Mouse (Mus musculus): Measurements from ENCODE around the gene Osbp2.
A peak's percentile ranks its signal among the peaks of the same experiment; 100 is the strongest.
"Not testable (repeated sequence)": the region's sequence is repeated elsewhere in the genome, so short reads cannot be mapped to it uniquely, and the experiment has no call there.

Osbp2 gene

DNA sequence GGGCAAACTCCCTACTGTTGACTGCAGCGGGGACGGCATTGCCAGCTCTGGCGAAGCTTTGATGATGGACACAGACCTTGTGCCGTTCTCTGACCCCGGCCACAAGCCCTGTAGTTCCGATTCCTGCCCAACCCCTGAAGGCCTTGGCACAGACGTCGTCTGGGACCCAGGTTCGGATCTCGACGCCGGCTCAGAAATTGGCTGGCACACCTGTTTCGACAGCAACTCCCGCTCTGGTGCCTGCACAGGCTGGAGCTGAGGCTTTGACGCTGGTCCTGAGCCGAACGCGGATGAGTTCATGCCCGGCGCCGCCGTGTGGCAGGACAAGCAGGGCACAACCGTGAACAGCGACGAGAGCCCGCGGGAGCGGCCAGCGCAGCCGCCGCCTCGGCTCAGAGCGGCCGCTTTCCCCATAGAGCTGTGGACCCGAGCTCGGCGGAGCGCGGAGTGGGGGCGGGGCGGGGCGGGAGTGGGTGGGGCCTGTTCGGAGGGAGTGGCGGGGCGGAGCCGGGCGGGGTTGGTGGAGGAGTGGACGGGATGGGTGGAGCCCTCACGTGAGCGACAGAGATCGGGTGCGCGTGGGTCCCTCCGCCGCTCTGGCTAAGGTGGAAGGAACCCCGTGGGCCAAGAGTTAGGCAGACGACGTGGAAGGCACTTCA lies at the start of gene Osbp2:
Osbp2 (minus strand) TSS at position 450 of the 659 bp plus-strand sequence.
- DNase-seq (ENCODE audit: low spot score in 2 of 2): peak; percentile 56 to 59

DNA sequence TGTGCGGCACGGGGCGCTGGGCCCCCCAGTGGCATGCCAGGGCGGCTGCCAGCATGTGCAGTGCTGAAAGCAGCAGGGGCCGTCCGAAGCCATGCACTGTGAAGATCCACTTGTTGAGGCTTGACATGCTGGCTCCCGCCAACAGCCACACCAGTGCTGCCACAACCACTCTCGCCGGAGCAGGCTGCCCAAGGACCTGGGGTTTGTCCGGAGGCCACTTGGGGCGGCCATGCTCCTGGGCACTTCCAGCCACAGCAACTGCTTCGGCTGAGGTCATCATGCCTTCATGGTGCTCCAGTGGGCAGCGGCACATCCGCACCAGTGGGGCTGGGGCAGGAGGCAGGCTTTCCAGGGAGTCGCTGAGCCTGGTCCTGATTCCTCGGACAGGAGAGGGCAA lies 49.2 kb upstream of the Osbp2 start:
- peak; percentile 33 to 40 for DNase-seq (ENCODE audit: low spot score in 2 of 2)

DNA sequence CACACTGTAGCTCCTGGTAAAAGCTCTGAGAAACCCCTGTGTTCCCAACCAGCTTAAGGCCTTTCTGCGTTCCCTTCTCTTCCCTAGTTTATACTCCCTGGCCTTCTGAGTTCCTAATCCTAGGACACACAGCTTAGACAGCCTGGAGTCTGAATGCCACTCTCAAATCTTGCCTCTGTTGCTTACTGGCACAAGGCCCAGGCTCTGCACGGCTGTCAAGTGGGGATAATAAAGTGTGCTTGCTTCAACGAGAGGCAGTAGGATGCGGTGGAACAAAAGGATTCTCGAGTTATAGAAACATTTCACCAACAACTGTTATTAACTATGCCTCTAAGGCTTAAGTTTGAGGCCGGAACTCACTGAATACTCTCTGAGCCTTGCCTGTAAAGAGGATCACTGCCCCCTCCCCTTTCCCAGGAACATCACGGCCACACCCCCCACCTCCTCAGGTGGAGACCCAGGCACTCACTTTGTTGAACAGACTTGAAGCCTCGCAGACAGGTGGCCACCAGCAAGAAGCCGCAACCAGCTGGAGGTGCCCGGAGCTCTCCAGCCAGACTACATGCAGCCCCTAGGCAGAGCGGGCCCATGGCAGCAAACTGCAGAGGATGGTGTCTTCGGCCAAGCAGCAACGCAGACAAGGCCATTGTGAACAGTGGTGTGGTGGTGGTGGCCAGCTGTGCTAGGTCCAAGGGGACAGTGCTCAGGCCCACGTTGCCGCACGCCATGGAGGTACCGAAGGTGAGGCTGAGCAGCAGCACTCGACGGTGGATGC lies 48.6 kb upstream of the Osbp2 start:
- peak in 1 of 2 experiments; percentile 33 for DNase-seq (ENCODE audit: low spot score in 2 of 2)

DNA sequence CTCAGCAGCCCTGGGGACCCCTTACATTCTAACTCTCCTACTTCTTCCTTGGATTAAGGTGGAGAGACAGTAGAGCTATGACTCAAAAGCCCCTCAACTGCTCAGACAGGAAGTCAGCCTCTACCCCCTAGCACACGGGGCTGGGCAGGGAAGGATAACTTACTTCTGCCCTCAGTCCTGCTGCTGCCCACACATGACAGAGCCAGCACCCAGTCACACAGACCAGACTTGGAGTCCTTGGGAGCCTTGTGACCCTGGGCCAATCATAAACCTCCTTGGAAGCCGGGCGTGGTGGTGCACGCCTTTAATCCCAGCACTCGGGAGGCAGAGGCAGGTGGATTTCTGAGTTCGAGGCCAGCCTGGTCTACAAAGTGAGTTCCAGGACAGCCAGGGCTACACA lies 47.7 kb upstream of the Osbp2 start:
- not testable (repeated sequence) for DNase-seq (ENCODE audit: low spot score in 2 of 2)

DNA sequence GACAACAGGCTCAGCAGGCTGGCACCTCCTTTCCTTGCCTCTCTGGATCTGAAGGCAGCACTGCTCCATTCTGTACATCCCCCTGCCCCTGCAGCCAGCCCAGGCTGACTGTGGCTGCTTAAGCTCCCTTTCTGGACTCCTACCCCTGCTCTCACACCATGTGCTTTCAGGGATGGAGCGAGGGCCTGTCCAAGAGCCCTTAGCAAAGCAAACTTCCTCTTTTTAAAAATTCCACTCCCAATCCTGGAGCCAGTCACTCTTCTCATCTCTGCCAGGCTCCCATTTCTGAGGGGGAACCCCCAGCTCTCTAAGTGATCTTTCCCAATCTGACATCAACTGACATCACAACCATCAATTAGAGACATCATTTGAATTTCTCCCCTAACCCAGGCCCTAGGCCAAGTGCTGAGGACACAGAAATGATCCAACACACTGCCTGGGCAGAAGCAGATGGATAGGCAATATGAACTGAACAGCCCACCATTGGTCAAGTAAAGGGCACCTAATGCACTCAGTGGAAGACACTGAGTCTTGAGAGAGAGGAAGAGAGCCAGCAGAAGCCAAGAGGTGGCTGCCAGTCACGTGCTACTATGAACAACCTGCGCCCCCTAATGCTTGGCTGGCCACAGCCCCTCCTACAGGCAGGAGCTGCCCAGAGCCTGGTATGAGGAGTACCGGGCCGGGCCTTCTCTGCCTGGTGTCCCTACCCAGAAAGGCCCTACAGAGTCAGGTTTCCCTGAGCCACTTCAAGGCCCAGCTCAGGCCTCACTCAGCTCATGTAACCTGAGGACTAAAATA lies 47.0 kb upstream of the Osbp2 start:
- no peak for DNase-seq (ENCODE audit: low spot score in 2 of 2)

DNA sequence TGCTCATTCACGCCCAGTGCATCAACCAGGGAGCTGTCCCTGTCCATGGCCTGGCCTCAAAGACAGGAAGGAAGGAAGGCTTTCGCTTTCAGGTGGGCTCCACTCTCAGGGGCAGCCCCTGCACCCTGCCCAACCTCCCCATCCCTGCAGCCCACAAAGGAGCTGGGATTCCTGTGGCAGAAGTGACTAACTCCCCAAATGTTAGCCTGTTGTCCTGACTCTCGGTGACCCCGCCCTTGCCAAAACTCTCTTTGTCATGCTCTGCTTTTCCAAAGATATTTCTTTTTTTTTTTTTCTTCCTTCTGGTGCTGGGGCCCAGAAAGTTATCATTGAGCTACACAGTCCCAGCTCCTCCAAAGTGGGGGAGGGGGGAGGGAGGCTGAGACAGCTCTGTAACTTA lies 45.5 kb upstream of the Osbp2 start:
- DNase-seq (ENCODE audit: low spot score in 2 of 2): no peak

DNA sequence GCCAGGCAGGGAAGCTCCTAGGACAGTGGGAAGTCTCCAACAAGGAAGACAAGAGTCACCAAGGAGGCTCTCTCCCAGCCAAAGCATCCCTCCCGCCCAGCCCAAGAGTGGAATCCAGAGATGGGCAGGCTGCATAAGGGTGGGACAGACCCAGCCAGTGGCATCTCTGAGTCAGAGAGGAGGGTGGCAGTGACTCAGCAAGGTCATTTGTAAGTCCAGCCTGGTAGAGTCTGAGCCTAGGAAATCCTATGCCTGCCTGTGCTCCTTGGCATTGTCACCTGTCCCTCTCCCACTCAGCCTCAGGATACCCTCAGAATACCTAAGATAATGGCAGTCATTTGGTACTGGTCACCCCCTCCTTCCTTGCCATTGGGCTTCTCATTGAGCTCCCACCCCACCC lies 41.7 kb upstream of the Osbp2 start:
- DNase-seq (ENCODE audit: low spot score in 2 of 2): no peak

DNA sequence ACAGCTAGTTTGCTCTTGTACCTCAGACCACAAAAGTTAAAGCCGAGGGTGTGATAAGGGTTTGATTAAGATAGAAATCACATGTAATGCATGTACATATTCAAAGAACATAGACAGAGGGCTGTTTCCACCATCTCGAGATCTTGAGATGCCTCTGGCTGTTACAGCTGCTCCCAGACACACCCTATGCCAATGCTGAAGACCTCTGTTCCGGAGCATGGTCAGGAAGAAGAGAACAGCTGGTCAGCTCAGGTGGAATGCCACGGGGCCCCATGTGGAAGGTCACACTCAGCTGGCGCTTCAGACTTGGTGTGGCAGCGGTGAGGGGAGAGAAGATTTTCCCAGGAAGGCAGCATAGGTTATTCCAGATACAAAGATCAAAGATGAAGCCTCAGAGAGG lies 41.0 kb upstream of the Osbp2 start:
- no peak for DNase-seq (ENCODE audit: low spot score in 2 of 2)

DNA sequence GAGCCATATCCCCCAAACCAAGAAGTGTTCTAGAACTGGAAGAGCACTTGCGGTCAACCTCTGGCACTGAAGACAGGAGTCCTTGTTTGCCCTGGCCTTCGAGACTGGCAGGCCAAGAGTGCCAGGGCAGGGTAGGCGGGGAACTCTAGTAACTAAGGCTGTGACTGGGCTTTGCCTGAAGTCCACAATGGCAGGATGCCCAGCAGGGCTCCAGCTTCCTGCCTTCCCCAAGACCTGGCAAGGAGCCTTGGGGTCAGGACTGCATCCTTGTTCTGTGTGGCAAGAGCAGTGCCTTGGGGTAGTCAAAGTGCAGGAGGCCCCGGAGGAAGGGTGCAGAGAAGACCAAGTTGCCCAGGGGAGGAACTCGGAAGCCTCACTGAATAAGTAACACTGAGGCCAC lies 39.3 kb upstream of the Osbp2 start:
- peak; percentile 40 to 73 for DNase-seq (ENCODE audit: low spot score in 2 of 2)

DNA sequence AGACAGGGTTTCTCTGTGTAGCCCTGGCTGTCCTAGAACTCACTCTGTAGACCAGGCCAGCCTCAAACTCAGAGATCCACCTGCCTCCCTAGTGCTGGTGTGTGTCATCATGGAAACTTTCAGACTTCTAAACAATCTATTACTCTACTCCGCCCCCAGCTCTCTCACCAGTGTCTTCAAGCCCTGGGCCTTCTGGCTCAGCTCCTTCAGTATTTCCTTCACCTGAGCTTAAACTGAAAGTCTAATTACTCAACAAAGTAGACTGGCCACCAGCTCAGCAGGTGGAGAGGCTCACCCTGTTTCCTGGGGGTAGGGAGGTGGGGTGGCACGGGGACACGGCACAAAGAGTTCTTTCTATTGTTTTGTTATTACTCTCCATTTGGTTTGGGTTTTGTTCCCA lies 38.8 kb upstream of the Osbp2 start:
- DNase-seq (ENCODE audit: low spot score in 2 of 2): no peak

DNA sequence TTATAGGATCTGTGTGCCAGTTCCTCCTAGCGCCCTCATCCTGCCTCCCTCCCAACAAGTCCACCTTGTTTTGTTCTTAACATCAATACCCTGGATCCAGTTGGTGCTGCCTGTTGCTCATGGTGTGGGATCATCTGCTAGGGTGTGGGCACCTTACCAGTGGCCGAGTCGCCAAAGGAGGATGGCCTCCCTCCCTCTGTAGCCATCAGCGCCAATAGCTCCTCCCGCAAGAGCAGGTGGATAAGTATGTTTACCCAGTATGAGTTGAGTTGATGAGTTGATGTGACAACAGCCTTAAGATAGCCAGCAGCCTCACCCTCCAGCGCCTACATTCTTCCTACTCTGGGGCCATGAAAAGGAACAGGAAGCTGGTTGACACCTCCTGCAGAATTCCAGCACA lies 36.6 kb upstream of the Osbp2 start:
- DNase-seq (ENCODE audit: low spot score in 2 of 2): no peak

DNA sequence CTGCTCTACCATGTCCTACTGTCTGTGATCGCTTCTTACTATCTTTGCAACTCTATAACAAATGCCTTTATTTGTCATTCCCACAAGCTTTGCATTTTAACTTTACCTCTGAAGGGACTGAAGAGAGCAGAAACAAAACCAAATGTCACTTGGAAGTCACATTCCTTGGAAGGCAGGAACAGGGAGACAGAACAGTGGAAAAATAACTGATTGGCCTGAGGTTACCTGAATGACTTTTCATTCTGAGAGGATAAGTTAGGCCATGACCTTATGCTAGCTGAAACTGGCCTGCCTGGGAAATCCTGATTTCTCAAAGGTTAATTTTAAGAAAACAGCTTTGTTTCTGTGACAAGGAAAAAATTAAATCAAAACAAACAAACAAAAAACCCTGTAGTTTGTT lies 32.2 kb upstream of the Osbp2 start:
- no peak for DNase-seq (ENCODE audit: low spot score in 2 of 2)

DNA sequence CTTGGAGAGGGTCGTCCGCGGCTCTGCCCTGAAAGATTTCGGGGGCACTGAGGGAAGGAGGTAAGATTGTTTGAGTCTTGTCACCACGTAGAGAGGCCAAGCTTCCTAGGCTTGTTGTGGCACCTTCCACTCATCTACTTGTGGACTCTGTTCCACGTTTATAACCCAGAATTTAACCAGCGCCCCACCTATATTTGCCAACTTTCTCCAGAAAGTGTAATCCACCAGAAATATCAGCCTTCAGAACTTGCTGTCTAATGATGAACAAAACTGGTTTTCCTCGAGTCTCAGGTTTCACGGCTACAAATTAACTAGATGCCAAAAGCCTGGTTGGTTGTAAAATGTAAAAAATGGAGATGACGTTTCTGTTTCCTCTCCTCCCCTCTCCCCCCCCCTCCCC lies 31.8 kb upstream of the Osbp2 start:
- DNase-seq (ENCODE audit: low spot score in 2 of 2): no peak

DNA sequence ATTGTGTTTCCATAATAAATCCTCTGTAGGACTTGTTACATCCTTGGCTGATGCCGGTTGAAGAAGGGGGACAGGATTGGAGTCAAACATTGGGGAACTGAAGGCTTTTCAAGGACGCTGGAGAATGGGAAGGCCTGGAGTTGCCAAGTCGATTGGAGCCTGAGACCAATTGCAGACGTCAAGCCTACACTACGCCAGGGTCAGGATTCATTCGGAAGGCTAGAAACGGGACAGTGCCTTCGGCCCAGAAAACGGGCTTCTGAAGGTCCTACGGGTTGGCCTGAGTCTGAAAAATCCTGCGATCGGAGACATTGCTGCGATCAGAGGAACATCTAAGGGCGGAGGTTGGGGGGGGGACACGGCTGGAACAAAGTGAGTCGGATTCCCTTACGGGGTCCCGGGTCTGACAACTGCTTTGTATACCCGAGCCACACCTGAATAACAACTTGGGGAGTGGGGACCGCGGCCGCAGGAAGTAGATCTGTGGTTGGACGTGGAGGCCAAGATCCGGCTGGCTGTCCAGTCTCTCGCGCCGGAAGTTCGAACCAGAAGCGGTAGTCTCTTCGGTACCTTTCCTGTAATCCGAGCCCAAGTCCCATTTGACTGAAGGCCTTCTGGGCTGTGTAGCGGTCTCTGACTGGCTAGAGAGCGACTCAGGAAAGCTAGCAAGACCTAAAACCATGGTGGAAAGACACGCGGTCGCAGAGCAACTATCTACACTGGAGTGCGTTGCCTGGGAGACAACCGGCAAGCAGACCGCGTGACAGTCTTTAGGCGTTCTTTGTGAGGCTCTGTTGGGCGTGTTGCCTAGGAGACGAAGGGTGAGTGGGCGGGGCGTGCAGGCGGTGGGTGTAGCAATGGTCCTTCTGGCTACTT lies 30.9 kb upstream of the Osbp2 start, which contains the start of the genes 4921536K21Rik and Dusp18:
4921536K21Rik (minus strand) TSS at position 693 of the 876 bp plus-strand sequence.
Dusp18 (plus strand) TSS at position 835 of the 876 bp plus-strand sequence.
- peak; percentile 92 to 93 for DNase-seq (ENCODE audit: low spot score in 2 of 2)

DNA sequence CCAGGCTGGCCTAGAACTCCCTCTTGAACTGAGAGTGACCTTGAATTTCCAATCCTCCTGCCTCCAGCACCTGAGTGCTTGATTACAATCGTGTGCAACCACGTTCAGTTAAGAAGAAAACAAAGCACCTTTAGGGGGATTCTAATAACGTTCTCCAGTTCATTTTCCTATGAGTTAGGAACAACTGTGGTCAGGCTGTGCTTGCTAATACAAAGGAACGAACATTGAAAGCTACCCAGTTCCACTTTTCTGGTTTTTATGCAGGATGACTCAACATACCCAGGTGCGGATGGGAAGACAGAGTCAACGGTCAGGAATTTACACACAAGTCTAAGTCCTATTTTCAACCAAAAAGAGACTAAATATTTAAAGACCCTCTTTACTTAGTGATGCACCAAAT lies 30.3 kb upstream of the Osbp2 start:
- no peak for DNase-seq (ENCODE audit: low spot score in 2 of 2)

DNA sequence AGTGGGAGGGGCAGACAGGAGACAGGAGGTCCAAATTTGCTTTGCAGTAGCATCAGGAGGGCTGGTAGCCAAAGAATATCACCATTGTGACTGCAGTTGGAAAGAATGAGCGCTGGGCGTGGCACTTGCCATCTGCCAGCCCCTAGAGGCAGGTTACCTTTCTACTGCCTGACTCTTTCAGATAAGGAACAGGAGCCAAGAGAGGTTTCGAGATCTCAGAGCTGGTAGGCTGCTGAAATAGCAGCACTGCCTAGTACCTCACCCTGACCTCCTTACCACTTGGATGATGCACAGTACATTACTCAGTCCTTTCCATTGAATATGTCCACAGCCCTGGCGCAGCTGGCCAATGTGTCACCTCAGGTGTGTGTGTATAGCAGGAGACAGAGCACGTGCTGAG lies 23.6 kb upstream of the Osbp2 start:
- no peak for DNase-seq (ENCODE audit: low spot score in 2 of 2)

DNA sequence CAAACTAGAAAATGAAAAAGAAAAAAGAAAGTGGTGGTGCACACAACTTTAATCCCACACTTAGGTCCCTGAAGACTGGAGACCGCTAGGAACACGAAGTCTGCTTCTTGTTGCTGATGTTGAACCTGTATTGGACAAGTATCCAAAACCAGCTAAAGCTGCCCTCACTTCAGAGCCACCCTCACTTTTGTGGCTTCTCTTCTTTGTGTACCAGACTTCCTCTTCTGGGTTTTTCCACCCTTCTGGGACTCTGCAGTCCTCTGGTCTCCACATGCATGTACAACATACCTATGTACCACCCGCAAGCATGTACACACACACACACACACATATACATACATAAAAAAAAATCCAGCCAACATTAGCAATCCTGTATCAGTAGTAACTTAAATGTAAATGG lies 20.0 kb upstream of the Osbp2 start:
- DNase-seq (ENCODE audit: low spot score in 2 of 2): no peak

DNA sequence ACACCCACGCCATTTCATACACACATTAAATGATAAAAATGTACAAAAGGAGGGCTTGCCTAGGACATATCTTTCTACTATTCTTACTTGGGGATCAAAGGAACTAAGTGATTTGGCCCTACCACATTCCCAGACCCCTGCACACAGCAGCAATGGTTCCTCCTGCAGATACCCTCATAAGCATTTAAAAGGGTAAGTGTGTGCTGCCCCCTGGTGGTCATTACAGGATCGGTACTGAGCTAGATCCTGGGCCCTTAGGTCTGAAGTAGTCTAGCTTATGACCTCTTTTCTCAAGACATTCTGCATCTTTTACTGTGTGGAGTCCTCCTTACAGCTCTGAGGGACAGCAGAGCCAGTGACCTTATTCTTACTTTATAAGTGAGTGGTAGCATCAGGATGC lies 16.1 kb upstream of the Osbp2 start:
- peak; percentile 35 to 73 for DNase-seq (ENCODE audit: low spot score in 2 of 2)

DNA sequence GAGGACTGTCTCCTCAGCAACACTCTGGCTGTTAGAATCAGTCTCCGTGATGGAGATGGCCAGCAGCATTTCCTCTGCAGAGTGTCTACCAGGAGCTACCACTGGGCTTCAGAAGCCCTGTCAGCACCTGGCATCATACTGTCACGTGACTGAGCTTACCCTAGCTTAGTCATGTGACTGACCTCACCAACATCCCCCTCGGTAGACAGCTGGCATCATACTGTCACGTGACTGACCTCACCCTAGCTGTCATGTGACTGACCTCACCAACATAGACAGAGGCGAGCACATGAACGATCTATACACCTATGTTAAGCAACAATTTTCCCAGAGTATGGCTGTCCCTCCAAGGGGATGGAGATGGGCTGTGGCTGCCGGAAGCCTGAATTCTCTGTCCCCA lies 15.0 kb upstream of the Osbp2 start:
- no peak for DNase-seq (ENCODE audit: low spot score in 2 of 2)

DNA sequence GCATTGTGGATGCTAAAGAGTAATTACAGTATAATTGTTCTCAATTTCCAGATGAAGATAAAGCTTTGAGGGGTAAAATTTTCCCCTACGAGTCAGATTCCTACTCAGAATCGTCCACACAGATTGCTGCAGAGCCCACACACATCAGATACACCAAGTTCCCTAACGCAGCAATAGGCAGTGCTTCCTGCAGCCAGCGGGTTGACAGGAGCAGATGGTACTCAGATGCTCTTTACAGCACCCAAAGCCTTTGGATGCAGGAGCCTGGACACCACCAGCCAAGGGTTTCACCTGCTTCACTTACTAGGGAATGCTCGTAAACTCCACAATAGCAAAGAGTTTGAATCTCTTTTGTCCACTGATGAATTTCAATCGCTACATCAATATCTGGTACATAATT lies 12.7 kb upstream of the Osbp2 start:
- no peak for DNase-seq (ENCODE audit: low spot score in 2 of 2)

DNA sequence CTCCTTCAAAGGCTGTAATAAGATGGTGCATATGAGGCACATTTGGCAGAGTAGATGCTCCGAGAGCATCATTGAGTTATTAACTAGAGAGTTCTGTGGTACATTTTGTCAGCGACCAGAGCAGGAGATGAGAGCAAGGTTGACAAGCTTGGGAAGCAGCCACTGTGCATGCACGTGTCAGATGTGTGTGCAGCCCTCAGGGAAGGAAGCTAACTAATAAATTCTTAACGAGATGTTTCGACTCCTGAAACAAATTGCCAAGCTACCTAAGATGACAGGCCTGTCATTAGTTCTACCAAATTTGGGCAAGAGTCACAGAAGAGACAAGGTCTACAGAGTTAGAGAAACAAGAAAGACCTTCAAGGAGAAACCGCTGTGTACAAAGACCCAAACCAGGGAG lies 640 bp upstream of the Osbp2 start:
- no peak for DNase-seq (ENCODE audit: low spot score in 2 of 2)

Measured in frontal cortex, postnatal 14 days (tissue).